Mouse (Mus musculus) bone marrow macrophage, adult 2 months (primary cell): Measurements from ENCODE around the gene Ebpl.

Experiments
- CTCF ChIP-seq: IDR thresholded peaks from 2 replicates; pipeline ENCODE4 v1.5.1; 2012; ENCODE audit warnings: low read depth, mild to moderate bottlenecking, low read length, moderate library complexity
- POLR2A ChIP-seq: IDR thresholded peaks from 2 replicates; pipeline ENCODE4 v1.6.1; 2012; ENCODE audit warnings: mild to moderate bottlenecking, low read depth, low read length, borderline replicate concordance

DNA sequence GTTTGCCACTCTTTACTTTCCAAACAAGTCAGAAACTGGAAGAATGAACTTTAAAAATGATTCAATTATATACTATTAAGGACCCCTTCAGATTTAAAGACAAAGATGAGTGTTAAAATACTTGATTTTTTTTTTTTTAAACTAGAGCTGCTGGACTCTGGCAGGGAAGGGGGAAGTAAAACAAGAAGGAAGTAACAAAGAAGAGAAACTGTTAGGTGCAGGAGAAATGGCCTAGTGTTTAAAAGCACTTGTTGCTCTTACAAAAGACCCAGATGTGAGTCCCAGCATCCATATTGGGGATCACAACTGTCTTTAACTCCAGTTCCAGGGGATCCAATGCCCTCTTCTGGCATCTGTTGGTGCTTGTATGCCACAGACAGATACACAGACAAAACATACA lies 45.5 kb upstream of the Ebpl start:
- no peak for TF ChIP-seq CTCF
- no peak for TF ChIP-seq POLR2A
